Mouse (Mus musculus) embryo, embryonic 11 days (tissue): Measurements from ENCODE around the gene Gm973.

ENCODE experiments used
- DNase-seq: peaks from one replicate; pipeline ENCODE4 v3.0.0-alpha.2; 2015

Gm973 gene

DNA sequence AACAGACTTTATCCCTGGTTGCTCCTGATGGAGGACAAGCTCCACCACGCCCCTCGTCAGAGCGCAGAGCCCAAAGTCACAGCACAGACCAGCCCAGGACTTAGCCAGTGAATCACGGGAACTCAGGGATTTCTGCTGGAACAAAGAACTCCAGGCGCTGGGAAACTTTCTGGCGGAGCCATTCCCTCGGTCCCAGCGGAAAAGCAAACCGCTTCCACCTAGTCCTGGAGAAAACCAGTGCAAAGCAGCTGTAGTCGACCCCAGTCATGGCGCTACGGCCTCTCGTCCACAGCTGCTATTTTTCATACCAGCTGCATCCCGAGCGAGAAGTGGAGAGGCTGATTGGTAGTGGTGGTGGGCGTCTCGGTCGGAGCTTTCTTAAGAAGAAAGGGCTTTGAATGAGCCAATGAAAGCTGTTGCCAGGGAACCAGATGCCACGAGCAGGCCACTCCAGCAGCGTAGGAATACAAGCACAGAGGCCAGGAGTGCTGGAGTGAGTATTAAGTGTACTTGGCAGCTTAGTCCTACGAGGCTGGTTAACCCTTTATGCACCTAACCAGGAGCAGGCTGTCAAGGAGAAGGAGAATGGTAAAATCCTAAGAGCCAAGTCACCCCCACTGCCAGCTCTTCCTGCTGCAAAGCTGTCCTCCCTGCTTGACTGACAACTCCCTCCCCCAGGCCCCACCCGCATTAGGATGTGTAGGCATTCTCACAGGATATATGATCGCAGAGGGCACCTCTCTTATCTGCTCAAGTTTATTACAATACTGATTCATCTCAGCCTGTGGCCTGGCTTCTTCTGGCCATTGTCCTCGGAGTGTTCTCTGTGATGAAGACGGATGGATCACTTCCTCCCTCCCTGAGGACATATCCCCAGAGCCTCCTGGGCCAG, at the start of gene Gm973:
Gene Gm973, plus strand, starts transcription at position 239 of the 892 bp plus-strand sequence.
- peak; percentile 92 for DNase-seq

DNA sequence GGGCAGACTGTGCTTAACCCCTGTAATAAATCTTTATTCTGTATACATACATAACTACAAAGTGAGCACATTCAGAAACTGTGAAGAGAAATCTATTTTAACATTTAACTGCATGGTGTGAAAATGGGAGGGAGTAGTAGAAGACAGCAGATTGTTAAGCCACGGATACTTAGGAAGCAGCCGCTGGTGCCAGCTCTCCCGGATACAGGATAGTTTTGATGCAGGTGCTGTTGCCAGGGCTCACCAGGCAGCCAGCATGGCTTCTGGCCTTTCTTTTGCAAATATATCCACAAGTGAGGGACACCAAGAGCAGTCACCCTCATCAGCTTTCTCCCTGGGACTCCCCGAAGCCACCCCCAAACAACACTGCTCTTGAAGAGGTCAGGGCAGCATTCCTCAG, 46.9 kb upstream of the Gm973 start:
- no peak for DNase-seq

DNA sequence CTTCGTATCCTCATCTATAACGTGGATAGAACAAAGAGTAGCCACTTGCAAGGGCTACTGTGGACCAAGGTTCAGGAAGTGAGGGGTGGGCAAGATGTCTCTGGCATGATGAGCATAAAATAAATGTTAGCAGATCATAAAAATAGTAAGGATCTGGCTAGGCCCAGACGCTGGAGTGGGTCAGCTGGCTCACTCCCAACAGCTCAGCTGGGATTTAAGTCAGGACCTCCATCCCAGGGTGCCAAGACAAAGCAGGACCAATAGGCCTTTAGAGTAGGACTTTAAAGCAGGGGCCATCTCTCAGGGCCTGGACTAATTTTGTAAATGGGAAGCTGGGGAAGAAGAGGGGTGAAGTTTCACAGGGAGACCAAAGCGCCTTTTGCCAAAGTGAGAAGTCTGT, 45.3 kb upstream of the Gm973 start:
- no peak for DNase-seq

GRCm38 (mm10) chr1:59472368-59473180, 43.5 kb upstream of the Gm973 start:
- DNase-seq = no peak

- DNase-seq = no peak
Observed at GRCm38 (mm10) chr1:59473181-59473555, 42.9 kb upstream of the Gm973 start.

DNA sequence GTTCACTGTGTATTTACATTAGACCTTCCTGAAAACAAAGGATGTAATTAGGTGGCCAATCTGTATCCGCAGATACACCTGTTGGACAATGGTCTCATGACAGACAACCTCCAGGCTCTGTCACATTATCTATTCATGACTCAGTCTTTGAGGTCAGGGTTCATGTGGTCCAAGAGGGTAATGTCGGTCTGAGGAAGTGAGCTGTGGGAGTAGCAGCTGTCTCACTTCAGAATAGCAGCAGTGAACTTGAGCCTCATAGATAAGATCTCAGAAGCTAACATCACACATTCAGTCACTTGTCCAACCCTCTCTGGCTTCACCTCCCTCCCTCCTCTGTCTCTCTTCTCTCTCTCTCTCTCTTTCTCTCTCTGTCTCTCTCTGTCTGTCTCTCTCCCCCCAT, 40.4 kb upstream of the Gm973 start:
- no peak for DNase-seq

DNA sequence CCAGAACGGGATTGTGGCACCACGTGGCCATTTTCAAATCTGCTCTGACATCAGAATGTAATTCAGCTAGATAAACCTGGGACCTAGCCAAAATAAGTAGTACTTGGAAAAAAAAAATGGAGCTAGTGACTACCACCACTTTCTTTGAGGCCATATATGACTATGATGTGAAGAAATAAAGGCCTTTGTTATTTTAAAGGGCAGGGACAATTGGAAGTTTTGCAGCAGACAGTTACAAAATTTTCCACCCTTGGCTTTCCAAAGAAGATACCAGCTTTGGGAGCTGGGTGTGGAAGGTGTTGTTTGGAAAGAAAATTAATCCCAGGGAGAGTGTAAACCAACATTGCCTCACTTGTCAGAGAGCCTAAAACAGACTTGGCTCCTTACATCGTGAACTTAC, 37.2 kb upstream of the Gm973 start:
- DNase-seq = no peak

- peak; percentile 65 for DNase-seq
Observed at GRCm38 (mm10) chr1:59480821-59481455, 35.1 kb upstream of the Gm973 start.

DNA sequence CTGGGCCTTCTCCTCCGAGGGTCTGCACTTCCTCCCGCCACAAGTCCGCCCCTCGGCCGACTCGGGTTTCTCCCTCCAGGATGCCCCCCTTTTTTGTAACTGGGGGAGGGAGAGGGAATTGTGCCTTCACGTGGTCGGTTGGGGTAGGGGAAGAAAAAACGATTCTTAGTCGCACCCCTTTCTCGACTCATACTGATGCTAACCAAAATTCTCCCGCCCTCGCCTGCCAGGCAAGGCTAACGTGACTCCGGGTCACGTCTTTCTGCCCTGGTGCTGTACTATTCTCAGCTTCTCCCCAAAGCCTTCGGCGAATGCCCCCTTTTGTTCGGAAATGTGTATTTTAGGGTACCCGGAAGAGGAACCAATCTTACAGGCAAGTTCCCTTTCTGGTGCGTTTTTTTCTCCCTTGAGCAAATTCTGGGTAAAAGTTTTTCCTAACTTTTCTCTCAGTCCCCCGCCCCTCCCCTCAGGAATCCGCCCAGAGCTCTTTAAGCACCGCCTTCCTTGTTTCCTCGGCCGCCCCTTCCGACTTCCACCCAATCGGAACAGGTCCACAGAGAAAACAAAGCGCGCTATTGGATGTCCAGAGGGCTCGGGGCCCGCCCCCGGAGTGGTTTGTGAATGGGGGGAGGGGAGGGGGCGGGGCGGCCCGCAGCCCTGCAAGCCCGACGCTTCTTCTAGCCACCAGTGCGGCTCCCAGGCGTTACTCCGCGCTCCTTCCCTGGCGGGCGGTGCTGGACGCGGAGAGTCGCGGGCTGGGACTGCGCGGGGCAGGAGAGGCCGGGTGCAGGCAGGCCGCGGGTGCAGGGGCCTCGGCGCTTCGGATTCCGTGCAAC, 34.4 kb upstream of the Gm973 start:
- DNase-seq = peak; percentile 99

GRCm38 (mm10) chr1:59482331-59482695, 33.8 kb upstream of the Gm973 start, which contains the start of gene Fzd7:
Gene Fzd7, plus strand, starts transcription at chr1:59482424.
- DNase-seq = no peak

- peak; percentile 61 for DNase-seq
Observed at GRCm38 (mm10) chr1:59482696-59483520, 33.2 kb upstream of the Gm973 start.

DNA sequence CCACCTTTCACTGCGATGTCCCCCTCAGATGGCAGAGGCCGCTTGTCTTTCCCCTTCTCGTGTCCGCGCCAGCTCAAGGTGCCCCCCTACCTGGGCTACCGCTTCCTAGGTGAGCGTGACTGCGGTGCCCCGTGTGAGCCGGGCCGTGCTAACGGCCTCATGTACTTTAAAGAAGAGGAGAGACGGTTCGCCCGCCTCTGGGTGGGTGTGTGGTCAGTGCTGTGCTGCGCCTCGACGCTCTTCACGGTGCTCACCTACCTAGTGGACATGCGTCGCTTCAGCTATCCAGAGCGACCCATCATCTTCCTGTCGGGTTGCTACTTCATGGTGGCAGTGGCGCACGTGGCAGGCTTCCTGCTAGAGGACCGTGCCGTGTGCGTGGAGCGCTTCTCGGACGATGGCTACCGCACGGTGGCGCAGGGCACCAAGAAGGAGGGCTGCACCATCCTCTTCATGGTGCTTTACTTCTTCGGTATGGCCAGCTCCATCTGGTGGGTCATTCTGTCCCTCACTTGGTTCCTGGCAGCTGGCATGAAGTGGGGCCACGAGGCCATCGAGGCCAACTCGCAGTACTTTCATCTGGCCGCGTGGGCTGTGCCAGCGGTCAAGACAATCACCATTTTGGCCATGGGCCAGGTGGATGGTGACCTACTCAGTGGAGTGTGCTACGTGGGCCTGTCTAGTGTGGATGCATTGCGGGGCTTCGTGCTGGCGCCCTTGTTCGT, 32.4 kb upstream of the Gm973 start:
- peak; percentile 90 for DNase-seq

DNA sequence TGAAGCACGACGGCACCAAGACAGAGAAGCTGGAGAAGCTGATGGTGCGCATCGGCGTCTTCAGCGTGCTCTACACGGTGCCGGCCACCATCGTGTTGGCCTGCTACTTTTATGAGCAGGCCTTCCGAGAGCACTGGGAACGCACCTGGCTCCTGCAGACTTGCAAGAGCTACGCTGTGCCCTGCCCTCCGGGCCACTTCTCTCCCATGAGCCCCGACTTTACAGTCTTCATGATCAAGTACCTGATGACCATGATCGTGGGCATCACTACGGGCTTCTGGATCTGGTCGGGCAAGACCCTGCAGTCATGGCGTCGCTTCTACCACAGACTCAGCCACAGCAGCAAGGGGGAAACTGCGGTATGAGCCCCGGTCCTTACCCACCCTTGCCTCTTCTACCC, 31.8 kb upstream of the Gm973 start:
- peak; percentile 56 for DNase-seq

- DNase-seq = peak; percentile 85
Observed at GRCm38 (mm10) chr1:59484791-59485785, 31.0 kb upstream of the Gm973 start.

- no peak for DNase-seq
Observed at GRCm38 (mm10) chr1:59485803-59486202, 30.3 kb upstream of the Gm973 start.

GRCm38 (mm10) chr1:59487651-59488051, 28.4 kb upstream of the Gm973 start:
- DNase-seq = peak; percentile 72

- DNase-seq = no peak
Observed at GRCm38 (mm10) chr1:59488481-59488880, 27.6 kb upstream of the Gm973 start.

GRCm38 (mm10) chr1:59488991-59489390, 27.1 kb upstream of the Gm973 start:
- DNase-seq = no peak

GRCm38 (mm10) chr1:59491517-59491916, 24.5 kb upstream of the Gm973 start:
- no peak for DNase-seq

GRCm38 (mm10) chr1:59492432-59492831, 23.6 kb upstream of the Gm973 start:
- DNase-seq = no peak
